Mouse (Mus musculus) cerebellum, adult 2 months (tissue): ENCODE data around the gene Cenpb.

Experiments
- CTCF ChIP-seq: fragments of 200-500 bp; IDR thresholded peaks from 2 replicates; pipeline ENCODE4 v1.5.1; 2011; ENCODE audit warnings: low read depth, mild to moderate bottlenecking, control low read depth, low read length, moderate library complexity, borderline replicate concordance; ENCODE audit not compliant: insufficient read depth
- POLR2A ChIP-seq: fragments of 200-500 bp; IDR thresholded peaks from 2 replicates; pipeline ENCODE4 v1.6.1; 2011; ENCODE audit warnings: low read length, control low read depth, borderline replicate concordance; ENCODE audit not compliant: insufficient read depth

DNA sequence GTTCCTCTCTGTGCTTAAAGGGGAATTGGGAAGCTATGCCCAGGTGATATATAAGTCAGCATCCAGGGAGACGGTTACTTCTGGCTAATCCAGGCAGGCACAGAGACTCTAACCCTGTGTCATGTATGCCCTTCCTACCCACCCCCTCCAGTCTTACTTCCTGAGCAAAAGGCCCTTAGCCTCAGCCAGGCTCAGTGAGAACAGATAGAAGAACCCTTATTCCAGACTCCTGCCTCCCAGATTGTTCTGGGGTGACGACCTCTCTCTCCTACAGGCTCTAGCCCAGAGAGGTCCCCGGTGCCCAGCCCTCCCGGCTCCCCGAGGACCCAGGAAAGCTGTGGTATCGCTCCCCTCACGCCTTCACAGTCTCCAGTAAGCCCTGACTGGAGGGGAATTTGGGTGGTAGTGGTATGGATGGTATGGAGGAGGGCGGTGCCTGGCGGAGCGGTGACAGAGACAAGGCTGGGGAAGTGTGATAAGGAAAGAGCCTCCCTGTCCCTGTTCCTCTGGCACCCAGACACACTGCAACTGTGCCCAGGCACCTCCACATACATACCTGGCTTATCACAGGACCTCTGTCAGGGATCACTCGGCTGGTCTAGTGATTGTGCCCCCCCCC is 44.2 kb downstream of the Cenpb start:
- TF ChIP-seq CTCF: no peak
- no peak for TF ChIP-seq POLR2A
